Mouse (Mus musculus) testis, adult 2 months (tissue): Measurements from ENCODE around the gene Syt6. TPM values are rescaled to one million over a fixed set of nuclear protein-coding genes. Genes with fewer than 3 reads are reported as not detected.

ENCODE experiments used
- H3K27ac ChIP-seq: fragments of 200-500 bp; 2 replicates; pipeline ENCODE4 v1.5.1; 2012; ENCODE audit warnings: low read depth, low read length; ENCODE audit not compliant: control insufficient read depth, insufficient read depth
- H3K27me3 ChIP-seq: fragments of 200-500 bp; 2 replicates; pipeline ENCODE4 v1.6.1; 2012; ENCODE audit warnings: mild to moderate bottlenecking, low read length, moderate library complexity; ENCODE audit not compliant: control insufficient read depth, insufficient read depth
- H3K36me3 ChIP-seq: fragments of 200-500 bp; 2 replicates; pipeline ENCODE4 v1.6.1; 2012; ENCODE audit warnings: mild to moderate bottlenecking, low read length; ENCODE audit not compliant: control insufficient read depth, insufficient read depth
- H3K4me1 ChIP-seq: fragments of 200-500 bp; 2 replicates; pipeline ENCODE4 v1.6.1; 2012; ENCODE audit warnings: low read length; ENCODE audit not compliant: control insufficient read depth, insufficient read depth
- H3K4me3 ChIP-seq: fragments of 200-500 bp; 2 replicates; pipeline ENCODE4 v1.5.1; 2012; ENCODE audit warnings: low read depth, mild to moderate bottlenecking, low read length, moderate library complexity, mixed read lengths; ENCODE audit not compliant: control insufficient read depth
- CTCF ChIP-seq: fragments of 200-500 bp; IDR thresholded peaks from 2 replicates; pipeline ENCODE4 v1.5.1; 2012; ENCODE audit warnings: low read depth, mild to moderate bottlenecking, inconsistent platforms, low read length, moderate library complexity; ENCODE audit not compliant: control insufficient read depth, insufficient read depth, insufficient replicate concordance
- POLR2A ChIP-seq: fragments of 200-500 bp; IDR thresholded peaks from 2 replicates; pipeline ENCODE4 v1.6.1; 2012; ENCODE audit warnings: low read depth, mild to moderate bottlenecking, inconsistent platforms, low read length, moderate library complexity; ENCODE audit not compliant: control insufficient read depth
- polyA plus RNA-seq: library from polyadenylated mRNA; depleted of rRNA; stranded (reverse); fragments of >200 nt; gene quantifications from 2 replicates; pipeline ENCODE4 v1.2.3, GENCODE M21; 2012

The Syt6 gene
- polyA plus RNA-seq, 1 experiment: 0.10 TPM

- Histone ChIP-seq H3K27me3 (no peaks in the 10 kb centered on the region), H3K36me3 (no peaks in the 10 kb centered on the region), H3K27ac (no peak overlapping the region), H3K4me3 (no peak overlapping the region), H3K4me1 (no peaks in the 10 kb centered on the region; the same call in 1 of the 2 replicates)
- no peak for TF ChIP-seq POLR2A
- TF ChIP-seq CTCF: no peak
Observed at GRCm38 (mm10) chr3:103650406-103650805, 75.4 kb downstream of the Syt6 start.

- no peaks in the 10 kb centered on the region for H3K27me3 ChIP-seq
- no peak overlapping the region for H3K27ac ChIP-seq
- no peak for TF ChIP-seq CTCF
- TF ChIP-seq POLR2A: no peak
- H3K36me3 ChIP-seq: no peaks in the 10 kb centered on the region
- H3K4me1 ChIP-seq: no peaks in the 10 kb centered on the region
- no peak overlapping the region for H3K4me3 ChIP-seq
Observed at GRCm38 (mm10) chr3:103660012-103660411, 85.0 kb downstream of the Syt6 start.

DNA sequence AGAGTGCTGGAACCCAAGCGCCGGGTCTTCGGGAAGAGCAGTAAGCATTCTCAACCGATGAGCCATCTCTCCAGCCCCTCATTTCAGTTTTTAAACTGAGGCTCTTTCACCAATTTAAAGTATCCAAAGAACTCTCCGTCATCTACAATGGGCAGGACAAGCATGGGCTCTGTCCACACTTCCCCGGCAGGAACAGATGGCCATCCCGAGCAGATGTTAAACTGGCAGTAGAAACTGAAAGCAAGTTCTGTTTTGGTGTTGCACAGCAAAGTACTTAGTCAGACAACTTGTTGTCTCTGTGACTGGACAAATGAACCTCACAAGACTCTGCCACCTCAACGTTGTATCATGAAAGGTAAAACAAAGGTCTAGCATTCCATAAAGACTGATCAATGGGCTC lies 86.7 kb downstream of the Syt6 start:
- Histone ChIP-seq H3K4me1 (no peaks in the 10 kb centered on the region), H3K4me3 (no peak overlapping the region), H3K36me3 (no peaks in the 10 kb centered on the region), H3K27me3 (no peaks in the 10 kb centered on the region), H3K27ac (no peak overlapping the region)
- no peak for TF ChIP-seq POLR2A
- no peak for TF ChIP-seq CTCF

- Histone ChIP-seq H3K27me3 (no peaks in the 10 kb centered on the region), H3K27ac (no peak overlapping the region), H3K36me3 (no peaks in the 10 kb centered on the region), H3K4me1 (no peaks in the 10 kb centered on the region), H3K4me3 (no peak overlapping the region)
- TF ChIP-seq CTCF: no peak
- no peak for TF ChIP-seq POLR2A
Observed at GRCm38 (mm10) chr3:103663385-103663784, 88.4 kb downstream of the Syt6 start.

DNA sequence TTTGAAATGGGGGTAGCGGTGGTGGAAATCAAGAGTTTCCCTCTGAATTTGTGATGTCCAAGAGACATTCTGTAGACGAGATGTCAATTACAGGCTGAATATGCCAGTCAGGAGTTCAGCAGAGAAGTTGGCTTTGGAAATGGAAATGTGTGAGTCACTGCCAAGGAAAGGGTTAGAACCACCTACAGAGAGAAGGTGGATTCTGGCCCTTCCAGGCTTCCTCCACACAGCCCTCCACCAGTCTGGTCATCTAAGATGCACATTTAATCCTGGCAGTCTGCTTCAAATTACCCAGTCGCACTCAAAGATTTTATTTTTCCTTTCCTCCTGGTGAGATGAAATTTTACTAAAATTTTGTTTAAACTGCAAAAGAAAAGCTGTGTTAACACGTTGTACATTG lies 97.1 kb downstream of the Syt6 start:
- H3K4me3 ChIP-seq: no peak overlapping the region
- H3K4me1 ChIP-seq: no peaks in the 10 kb centered on the region
- H3K36me3 ChIP-seq: no peaks in the 10 kb centered on the region
- TF ChIP-seq POLR2A (no peak), CTCF (no peak)
- no peak overlapping the region for H3K27ac ChIP-seq
- no peaks in the 10 kb centered on the region for H3K27me3 ChIP-seq

DNA sequence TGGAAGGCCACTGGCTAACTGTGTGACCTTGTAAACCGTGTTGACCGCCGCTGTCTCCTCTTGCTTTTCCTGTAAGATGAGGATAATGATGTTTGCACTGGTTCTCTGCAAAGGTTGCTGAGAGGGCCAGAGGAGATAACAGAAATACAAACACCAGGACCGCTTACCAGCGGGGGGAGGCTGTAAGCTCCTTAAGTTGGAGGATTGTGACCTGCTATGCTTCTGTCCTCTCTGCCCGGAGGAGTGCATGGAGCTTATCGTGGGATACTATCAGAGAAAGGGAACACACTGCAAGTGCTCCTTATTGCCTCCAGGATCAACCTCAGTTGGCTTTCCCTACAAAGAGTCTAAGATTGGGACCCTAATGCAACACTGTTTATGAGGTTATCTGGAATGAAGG lies 97.7 kb downstream of the Syt6 start:
- Histone ChIP-seq H3K4me3 (no peak overlapping the region), H3K27ac (no peak overlapping the region), H3K36me3 (no peaks in the 10 kb centered on the region), H3K4me1 (no peaks in the 10 kb centered on the region), H3K27me3 (no peaks in the 10 kb centered on the region)
- TF ChIP-seq CTCF: no peak
- no peak for TF ChIP-seq POLR2A

DNA sequence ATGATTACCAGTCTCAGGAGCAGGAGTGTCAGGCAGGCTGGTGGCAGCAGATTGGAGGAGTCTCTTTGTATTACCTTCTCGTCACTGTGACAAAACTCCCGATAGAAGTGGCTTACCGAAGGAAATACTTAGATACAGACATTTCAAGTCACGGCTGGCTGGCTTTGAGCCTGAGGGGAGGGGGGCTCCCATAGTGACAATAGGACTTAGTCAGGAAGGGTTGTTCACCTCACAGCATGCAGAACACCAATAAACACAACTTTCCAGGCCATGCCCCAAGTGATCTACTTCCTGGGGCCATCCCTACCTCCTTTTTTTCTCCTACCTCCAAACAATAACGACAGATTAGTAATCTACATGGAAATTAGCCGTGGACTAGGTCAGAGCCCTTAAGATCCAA lies 103.8 kb downstream of the Syt6 start:
- Histone ChIP-seq H3K4me3 (no peak overlapping the region), H3K27ac (no peak overlapping the region), H3K36me3 (no peaks in the 10 kb centered on the region), H3K4me1 (no peaks in the 10 kb centered on the region; the same call in 1 of the 2 replicates), H3K27me3 (no peaks in the 10 kb centered on the region)
- no peak for TF ChIP-seq POLR2A
- TF ChIP-seq CTCF: no peak

DNA sequence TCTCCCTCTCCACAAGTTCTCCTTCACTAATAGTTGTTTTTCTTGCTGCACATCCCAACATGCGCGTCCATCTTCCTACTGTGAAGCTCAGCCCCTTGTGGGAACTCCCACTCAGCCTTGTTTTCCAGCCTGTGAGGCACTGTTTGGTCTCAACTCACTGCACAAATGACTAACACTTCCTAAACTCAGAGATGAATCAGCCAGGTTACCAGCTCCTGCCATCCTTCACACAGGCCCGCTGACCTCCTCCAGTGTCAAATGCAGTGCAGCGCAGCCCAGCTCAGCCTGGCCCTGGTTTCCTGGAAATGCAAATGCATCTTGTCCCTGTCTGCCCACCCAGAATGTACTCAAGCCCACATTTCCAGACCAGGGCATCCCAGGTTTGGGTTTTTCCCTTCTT lies 107.4 kb downstream of the Syt6 start:
- TF ChIP-seq POLR2A: no peak
- no peak for TF ChIP-seq CTCF
- H3K36me3 ChIP-seq: no peaks in the 10 kb centered on the region
- H3K27me3 ChIP-seq: no peaks in the 10 kb centered on the region
- no peak overlapping the region for H3K4me3 ChIP-seq
- H3K27ac ChIP-seq: no peak overlapping the region
- H3K4me1 ChIP-seq: no peaks in the 10 kb centered on the region; the same call in 1 of the 2 replicates
